Mouse (Mus musculus) Muller cell, postnatal 12 days (primary cell): ENCODE data around the gene Prdm10.

Experiments used
- DNase-seq: peaks from one replicate; pipeline ENCODE4 v3.0.0-alpha.2; 2015; ENCODE audit errors: inconsistent ontology term

The Prdm10 gene

GRCm38 (mm10) chr9:31354051-31354450 lies 73.7 kb downstream of the Prdm10 start:
- no peak for DNase-seq

GRCm38 (mm10) chr9:31363698-31364609 lies 83.6 kb downstream of the Prdm10 start:
- peak; percentile 26 for DNase-seq

GRCm38 (mm10) chr9:31365086-31365485 lies 84.7 kb downstream of the Prdm10 start:
- no peak for DNase-seq

- no peak for DNase-seq
These were observed 91.4 kb downstream of the Prdm10 start for GRCm38 (mm10) chr9:31371740-31372139.

- no peak for DNase-seq
These were observed 96.3 kb downstream of the Prdm10 start for GRCm38 (mm10) chr9:31376661-31377060.

GRCm38 (mm10) chr9:31384786-31385499 lies 104.6 kb downstream of the Prdm10 start:
- DNase-seq = no peak

GRCm38 (mm10) chr9:31385500-31385869 lies 105.1 kb downstream of the Prdm10 start:
- no peak for DNase-seq

GRCm38 (mm10) chr9:31385947-31386354 lies 105.6 kb downstream of the Prdm10 start, which contains the start of gene Nfrkb:
TSS of gene Nfrkb (plus strand) at chr9:31386192.
- DNase-seq = peak; percentile 95

- DNase-seq = no peak
These were observed 106.2 kb downstream of the Prdm10 start for GRCm38 (mm10) chr9:31386368-31387180.

GRCm38 (mm10) chr9:31387206-31387605 lies 106.9 kb downstream of the Prdm10 start:
- no peak for DNase-seq

GRCm38 (mm10) chr9:31400441-31400840 lies 120.1 kb downstream of the Prdm10 start:
- peak; percentile 34 for DNase-seq

GRCm38 (mm10) chr9:31404311-31404710 lies 124.0 kb downstream of the Prdm10 start:
- DNase-seq = no peak

GRCm38 (mm10) chr9:31405217-31405616 lies 124.9 kb downstream of the Prdm10 start:
- DNase-seq = peak; percentile 10

- no peak for DNase-seq
These were observed 131.8 kb downstream of the Prdm10 start for GRCm38 (mm10) chr9:31412165-31412564.

- no peak for DNase-seq
These were observed 138.5 kb downstream of the Prdm10 start for GRCm38 (mm10) chr9:31418821-31419220.

- no peak for DNase-seq
These were observed 141.8 kb downstream of the Prdm10 start for GRCm38 (mm10) chr9:31422143-31422542.

- DNase-seq = no peak
These were observed 148.6 kb downstream of the Prdm10 start for GRCm38 (mm10) chr9:31428971-31429370.

- no peak for DNase-seq
These were observed 149.7 kb downstream of the Prdm10 start for GRCm38 (mm10) chr9:31430011-31430410.
